Mouse (Mus musculus) cerebellum, adult 2 months (tissue): ENCODE results near the gene Ptpn23.

Experiments
- CTCF ChIP-seq: fragments of 200-500 bp; IDR thresholded peaks from 2 replicates; pipeline ENCODE4 v1.5.1; 2011; ENCODE audit warnings: low read depth, mild to moderate bottlenecking, control low read depth, low read length, moderate library complexity, borderline replicate concordance; ENCODE audit not compliant: insufficient read depth
- POLR2A ChIP-seq: fragments of 200-500 bp; IDR thresholded peaks from 2 replicates; pipeline ENCODE4 v1.6.1; 2011; ENCODE audit warnings: low read length, control low read depth, borderline replicate concordance; ENCODE audit not compliant: insufficient read depth

GRCm38 (mm10) chr9:110361299-110361698 lies 46.7 kb downstream of the Ptpn23 start:
- no peak for TF ChIP-seq CTCF
- no peak for TF ChIP-seq POLR2A
